ENCODE assay signal across 8 mouse cellular contexts in genomic region chr1:74662253-74662865, GRCm38 (mm10). TPM values are rescaled to one million over a fixed set of nuclear protein-coding genes. Genes with fewer than 3 reads are reported as not detected.
A peak's percentile ranks its signal among the peaks of the same experiment; 100 is the strongest.
DNase-seq lines count a peak whose midpoint lies in the region; ATAC-seq and TF ChIP-seq lines count a peak whose summit lies in the region.

No protein-coding gene starts in this region.

- no peak for TF ChIP-seq POLR2A in kidney, adult 2 months (IDR thresholded peaks at IDR 0.05; ENCODE audit: low read depth, low read length)

- peaks cover 30% of the 10 kb centered on the region for H3K4me1 ChIP-seq in kidney, adult 2 months (ENCODE audit: control insufficient read depth, insufficient read depth, low read length)
- H3K4me1 ChIP-seq in G1E (ENCODE audit: insufficient read depth, low read depth, low read length): peaks cover 41% of the 10 kb centered on the region
- H3K4me1 ChIP-seq in forebrain, embryonic 10.5 days: peaks cover 14% of the 10 kb centered on the region
- H3K4me1 ChIP-seq in liver, embryonic 12.5 days: peaks cover 40% of the 10 kb centered on the region

- peaks cover 2% of the 10 kb centered on the region; the same call in 1 of the 2 replicates for H3K9me3 ChIP-seq in G1E (replicated peaks)
- H3K9me3 ChIP-seq in forebrain, embryonic 10.5 days: no peaks in the 10 kb centered on the region
- no peaks in the 10 kb centered on the region for H3K9me3 ChIP-seq in liver, embryonic 12.5 days (replicated peaks)

- no peaks in the 10 kb centered on the region for H3K27me3 ChIP-seq in kidney, adult 2 months (replicated peaks; ENCODE audit: control insufficient read depth, insufficient read depth, low read length)
- no peaks in the 10 kb centered on the region for H3K27me3 ChIP-seq in G1E (ENCODE audit: insufficient read depth, low read length)
- H3K27me3 ChIP-seq in forebrain, embryonic 10.5 days (ENCODE audit: poor library complexity, severe bottlenecking): no peaks in the 10 kb centered on the region
- H3K27me3 ChIP-seq in liver, embryonic 12.5 days (replicated peaks): no peaks in the 10 kb centered on the region

- no peak for TF ChIP-seq CTCF in kidney, adult 2 months (conservative IDR thresholded peaks at IDR 0.05; ENCODE audit: insufficient read depth, insufficient read length, low read depth, low read length)
- no peak for TF ChIP-seq CTCF in G1E (IDR thresholded peaks at IDR 0.05; ENCODE audit: low read depth, low read length)

- 4% methylated on average over 13 of the region's 13 CpGs for WGBS in kidney, adult 2 months
- WGBS in forebrain, embryonic 10.5 days: 3% methylated on average over 13 of the region's 13 CpGs
- 3% methylated on average over 13 of the region's 13 CpGs for WGBS in liver, embryonic 12.5 days (ENCODE audit: insufficient replicate concordance)

- H3K4me3 ChIP-seq in kidney, adult 2 months (ENCODE audit: insufficient read depth, low read depth, low read length): peak overlapping the region; percentile 100
- peak overlapping the region; percentile 99 for H3K4me3 ChIP-seq in G1E (ENCODE audit: low read depth, low read length)
- H3K4me3 ChIP-seq in forebrain, embryonic 10.5 days: peak overlapping the region; percentile 87
- H3K4me3 ChIP-seq in liver, embryonic 12.5 days: peak overlapping the region; percentile 88

- peak overlapping the region; percentile 94 for H3K27ac ChIP-seq in kidney, adult 2 months (ENCODE audit: insufficient read depth, low read depth, low read length)
- H3K27ac ChIP-seq in forebrain, embryonic 10.5 days: peak overlapping the region; percentile 97
- H3K27ac ChIP-seq in liver, embryonic 12.5 days: peak overlapping the region; percentile 87

- H3K36me3 ChIP-seq in kidney, adult 2 months (ENCODE audit: control insufficient read depth, insufficient read depth, low read length): no peaks in the 10 kb centered on the region
- H3K36me3 ChIP-seq in G1E (replicated peaks): peaks cover 29% of the 10 kb centered on the region
- peaks cover 40% of the 10 kb centered on the region for H3K36me3 ChIP-seq in forebrain, embryonic 10.5 days (replicated peaks)
- peaks cover 9% of the 10 kb centered on the region for H3K36me3 ChIP-seq in liver, embryonic 12.5 days

- peak overlapping the region; percentile 91 for H3K9ac ChIP-seq in liver, embryonic 12.5 days

- peak overlapping the region; percentile 84 for H3K4me2 ChIP-seq in liver, embryonic 12.5 days

- DNase-seq in kidney, adult 2 months: no peak
- no peak for DNase-seq in kidney, postnatal 14 days
- no peak for DNase-seq in G1E (ENCODE audit: low spot score)
- no peak for DNase-seq in forebrain, embryonic 10.5 days (ENCODE audit: extremely low spot score, low spot score)
- no peak for DNase-seq in right cerebral cortex, postnatal 4 days
- DNase-seq in left cerebral cortex, adult 9 months (ENCODE audit: low spot score in 2 of 2): no peak
- DNase-seq in lung, postnatal 25 days (ENCODE audit: low spot score): no peak

- ATAC-seq in G1E (ENCODE audit: extremely low read depth, insufficient number of reproducible peaks, low FRiP score, poor library complexity, severe bottlenecking): no peak
- no peak for ATAC-seq in liver, embryonic 12.5 days

RNA-seq across cellular contexts. Expression of gene Ttll4, which starts 0.8 kb away (rescaled TPM):
- 11.2 and 15.2 TPM in 2 replicates for polyA plus RNA-seq in kidney, adult 2 months (2012; rRNA removed)
- 61.7 and 68.5 TPM in 2 replicates for total RNA-seq in G1E (2014; fragmentation: Nextera tagmentation)
- total RNA-seq in G1E (2017): 44.4 and 46.0 TPM in 2 replicates
- polyA plus RNA-seq in G1E (2012): 21.2 and 25.8 TPM in 2 replicates
- 54.9 and 58.0 TPM in 2 replicates for polyA plus RNA-seq in forebrain, embryonic 10.5 days (2016; fragmentation: Nextera tagmentation; extraction: Ambion mirVana)
- 15.4 and 17.8 TPM in 2 replicates for polyA plus RNA-seq in liver, embryonic 12.5 days (2016; fragmentation: Nextera tagmentation; extraction: Ambion mirVana)

RNA-seq across cellular contexts. Expression of gene Cyp27a1, which starts 51.0 kb away (rescaled TPM):
- 31.7 and 34.6 TPM in 2 replicates for polyA plus RNA-seq in kidney, adult 2 months (2012; rRNA removed)
- total RNA-seq in G1E (2014; fragmentation: Nextera tagmentation) (not detected in 2 replicates), G1E (2017) (0.55 TPM in 1 of 2 replicates, not detected in the other)
- polyA plus RNA-seq in G1E (2012): not detected in 2 replicates
- 10.4 and 11.5 TPM in 2 replicates for polyA plus RNA-seq in forebrain, embryonic 10.5 days (2016; fragmentation: Nextera tagmentation; extraction: Ambion mirVana)
- 2.3 and 2.8 TPM in 2 replicates for polyA plus RNA-seq in liver, embryonic 12.5 days (2016; fragmentation: Nextera tagmentation; extraction: Ambion mirVana)
